Mouse (Mus musculus): ENCODE measurements around the gene Arl4c. TPM values are rescaled to one million over a fixed set of nuclear protein-coding genes. Genes with fewer than 3 reads are reported as not detected.
"Not testable (repeated sequence)": the region's sequence is repeated elsewhere in the genome, so short reads cannot be mapped to it uniquely, and the experiment has no call there.

Arl4c gene
- polyA plus RNA-seq, 1 experiment from 2014 or later, result 26.9 TPM

DNA sequence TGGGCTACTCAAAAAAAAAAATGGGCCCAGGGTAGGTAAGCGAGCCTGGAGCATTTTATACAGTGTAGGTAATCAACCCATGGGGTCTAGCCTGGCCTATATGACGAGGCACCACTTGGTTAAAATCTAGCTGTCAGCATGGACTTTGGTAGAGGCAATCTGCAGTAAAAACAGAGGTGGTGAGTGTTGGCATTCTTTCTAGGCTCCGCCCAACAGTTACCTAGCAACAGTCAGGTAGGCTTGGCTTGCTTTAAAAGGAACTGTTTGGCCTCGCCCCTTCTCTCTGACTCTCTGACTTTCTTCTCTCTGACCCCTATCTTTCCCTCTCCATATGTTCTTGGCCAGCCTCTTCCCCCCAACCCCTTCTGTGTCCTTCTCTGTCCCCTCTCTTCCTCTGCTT lies 63.4 kb downstream of the Arl4c start:
- Histone ChIP-seq H3K4me3 (replicated peaks) (no peak overlapping the region), H3K27ac (no peak overlapping the region), H3K4me2 (no peak overlapping the region), H3K9ac (no peak overlapping the region), H3K36me3 (no peaks in the 10 kb centered on the region), H3K9me3 (replicated peaks) (no peaks in the 10 kb centered on the region), H3K4me1 (peaks cover 29% of the 10 kb centered on the region), H3K27me3 (no peaks in the 10 kb centered on the region)
- ATAC-seq (replicated peaks; ENCODE audit: low FRiP score), result no peak
- 70% methylated on average over 4 of the region's 4 CpGs for WGBS

DNA sequence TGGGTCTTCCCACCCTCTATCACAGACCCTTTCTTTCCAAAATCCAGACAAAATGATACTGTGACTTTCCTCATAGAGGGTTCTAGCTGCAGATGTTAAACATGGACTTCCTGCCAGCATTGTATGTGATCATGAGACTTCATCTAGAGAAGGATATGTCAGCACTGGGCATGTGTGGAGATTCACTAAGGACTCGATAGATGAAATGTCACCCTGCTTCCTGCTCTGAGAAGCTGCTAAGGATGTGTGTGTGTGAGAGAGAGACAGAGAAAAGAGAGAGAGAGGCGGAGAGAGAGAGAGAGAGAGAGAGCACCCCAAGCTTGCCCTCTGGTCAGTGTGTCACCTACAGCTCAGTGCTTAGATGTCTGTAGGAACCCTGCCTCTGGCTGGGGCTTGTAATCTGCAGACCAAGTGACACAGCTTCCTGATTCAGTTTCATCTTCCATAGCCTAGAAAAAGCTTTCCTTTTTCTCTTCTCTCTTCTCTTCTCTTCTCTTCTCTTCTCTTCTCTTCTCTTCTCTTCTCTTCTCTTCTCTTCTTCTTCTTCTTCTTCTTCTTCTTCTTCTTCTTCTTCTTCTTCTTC lies 65.4 kb downstream of the Arl4c start:
- not testable (repeated sequence) for ATAC-seq (replicated peaks; ENCODE audit: low FRiP score); H3K4me3 ChIP-seq (replicated peaks); H3K9ac ChIP-seq; H3K9me3 ChIP-seq (replicated peaks); H3K36me3 ChIP-seq; H3K27me3 ChIP-seq; H3K27ac ChIP-seq; H3K4me2 ChIP-seq
- peaks cover 29% of the 10 kb centered on the region for H3K4me1 ChIP-seq
- WGBS, result 76% methylated on average over 2 of the region's 2 CpGs

DNA sequence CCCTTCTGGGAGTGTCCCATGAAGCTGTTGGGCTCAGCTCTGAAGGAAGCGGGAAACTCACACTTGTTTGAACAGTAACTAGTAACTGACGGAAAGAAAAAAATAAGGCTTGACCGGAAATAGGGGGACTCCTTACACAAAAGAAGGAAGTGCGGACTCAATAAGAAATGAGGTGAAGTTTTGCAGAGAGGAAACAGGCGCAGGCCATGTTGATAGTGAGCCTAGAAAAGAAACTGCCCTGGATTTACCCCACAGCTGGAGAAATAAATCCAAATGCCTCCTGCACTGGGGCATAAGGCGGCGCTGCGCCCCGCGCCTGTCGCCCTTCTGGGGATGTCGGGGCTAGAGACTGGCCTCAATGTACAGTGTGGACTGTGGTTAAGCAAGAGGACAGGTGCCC lies 66.4 kb downstream of the Arl4c start:
- peak overlapping the region; percentile 38; the same call in 1 of the 2 replicates for H3K27ac ChIP-seq
- H3K27me3 ChIP-seq, result no peaks in the 10 kb centered on the region
- no peaks in the 10 kb centered on the region for H3K36me3 ChIP-seq
- no peak overlapping the region for H3K9ac ChIP-seq
- peaks cover 29% of the 10 kb centered on the region for H3K4me1 ChIP-seq
- H3K4me3 ChIP-seq (replicated peaks), result no peak overlapping the region
- no peak for ATAC-seq (replicated peaks; ENCODE audit: low FRiP score)
- no peaks in the 10 kb centered on the region for H3K9me3 ChIP-seq (replicated peaks)
- WGBS, result 85% methylated on average over 12 of the region's 12 CpGs
- H3K4me2 ChIP-seq, result no peak overlapping the region

- no peak for ATAC-seq (replicated peaks; ENCODE audit: low FRiP score)
- WGBS, result 75% methylated on average over 6 of the region's 6 CpGs
These were observed 69.2 kb downstream of the Arl4c start for GRCm38 (mm10) chr1:88632851-88633250.

GRCm38 (mm10) chr1:88629966-88630488 lies 72.0 kb downstream of the Arl4c start:
- H3K9ac ChIP-seq, result no peak overlapping the region
- H3K4me3 ChIP-seq (replicated peaks), result no peak overlapping the region
- ATAC-seq (replicated peaks; ENCODE audit: low FRiP score), result no peak
- no peaks in the 10 kb centered on the region for H3K27me3 ChIP-seq
- no peak overlapping the region for H3K4me2 ChIP-seq
- no peak overlapping the region for H3K27ac ChIP-seq
- 47% methylated on average over 2 of the region's 2 CpGs for WGBS
- H3K4me1 ChIP-seq, result no peaks in the 10 kb centered on the region
- no peaks in the 10 kb centered on the region for H3K36me3 ChIP-seq
- no peaks in the 10 kb centered on the region for H3K9me3 ChIP-seq (replicated peaks)

More at GRCm38 (mm10) chr1:88632851-88633250, 69.2 kb downstream of the Arl4c start:
- H3K4me3 ChIP-seq (replicated peaks), result no peak overlapping the region
- H3K4me1 ChIP-seq, result peaks cover 6% of the 10 kb centered on the region; the same call in 1 of the 2 replicates
- H3K27me3 ChIP-seq, result no peaks in the 10 kb centered on the region
- no peaks in the 10 kb centered on the region for H3K36me3 ChIP-seq
- H3K4me2 ChIP-seq, result no peak overlapping the region
- peak overlapping the region; percentile 30; the same call in 1 of the 2 replicates for H3K27ac ChIP-seq
- H3K9me3 ChIP-seq (replicated peaks), result no peaks in the 10 kb centered on the region
- no peak overlapping the region for H3K9ac ChIP-seq

DNA sequence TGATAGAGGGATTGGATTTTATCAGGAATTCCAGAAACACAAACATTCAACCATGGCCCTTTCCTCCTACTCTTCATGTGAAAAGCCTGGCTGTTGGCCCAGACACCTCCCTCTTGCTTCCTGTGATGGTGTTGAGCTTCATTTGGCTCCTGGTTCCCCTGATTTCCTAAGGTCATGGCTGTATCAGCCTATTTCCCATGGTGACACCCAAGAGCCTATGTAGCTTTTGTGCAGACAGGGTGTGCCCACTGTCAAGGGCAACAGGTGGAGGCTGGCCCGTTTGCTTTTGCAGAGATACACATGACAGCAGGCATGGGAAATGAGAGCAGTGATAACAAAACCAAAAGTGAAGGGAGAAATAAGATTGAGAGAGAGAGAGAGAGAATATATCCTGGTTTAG lies 76.8 kb downstream of the Arl4c start:
- Histone ChIP-seq H3K9ac (no peak overlapping the region), H3K4me3 (replicated peaks) (no peak overlapping the region), H3K36me3 (no peaks in the 10 kb centered on the region), H3K4me1 (no peaks in the 10 kb centered on the region), H3K4me2 (no peak overlapping the region), H3K9me3 (replicated peaks) (no peaks in the 10 kb centered on the region), H3K27me3 (no peaks in the 10 kb centered on the region), H3K27ac (no peak overlapping the region)
- ATAC-seq (replicated peaks; ENCODE audit: low FRiP score), result no peak
- WGBS, result 79% methylated on average over 1 of the region's 1 CpGs

- WGBS, result 79% methylated on average over 4 of the region's 4 CpGs
- no peak overlapping the region for H3K4me2 ChIP-seq
- no peaks in the 10 kb centered on the region for H3K36me3 ChIP-seq
- H3K27me3 ChIP-seq, result no peaks in the 10 kb centered on the region
- ATAC-seq (replicated peaks; ENCODE audit: low FRiP score), result no peak
- no peaks in the 10 kb centered on the region for H3K4me1 ChIP-seq
- no peak overlapping the region for H3K27ac ChIP-seq
- no peak overlapping the region for H3K9ac ChIP-seq
- no peak overlapping the region for H3K4me3 ChIP-seq (replicated peaks)
- no peaks in the 10 kb centered on the region for H3K9me3 ChIP-seq (replicated peaks)
These were observed 77.6 kb downstream of the Arl4c start for GRCm38 (mm10) chr1:88624376-88624775.

GRCm38 (mm10) chr1:88623541-88624115 lies 78.4 kb downstream of the Arl4c start:
- Histone ChIP-seq H3K9me3 (replicated peaks) (no peaks in the 10 kb centered on the region), H3K4me1 (no peaks in the 10 kb centered on the region), H3K27me3 (no peaks in the 10 kb centered on the region), H3K4me3 (replicated peaks) (no peak overlapping the region), H3K36me3 (no peaks in the 10 kb centered on the region), H3K4me2 (no peak overlapping the region), H3K27ac (no peak overlapping the region), H3K9ac (no peak overlapping the region)
- ATAC-seq (replicated peaks; ENCODE audit: low FRiP score), result no peak
- 78% methylated on average over 8 of the region's 8 CpGs for WGBS

Other genes starting within 250 kb of the Arl4c start
- gene Glrp1, start 192.2 kb downstream of the Arl4c start, polyA plus RNA-seq (2015; fragmentation: Nextera tagmentation; extraction: Ambion mirVana), result not detected in 2 replicates